Mouse (Mus musculus) gastrocnemius, adult 8-10 months (tissue): ENCODE measurements around the gene Scube3. TPM values are rescaled to one million over a fixed set of nuclear protein-coding genes. Genes with fewer than 3 reads are reported as not detected.

ENCODE experiments used
- DNase-seq, 2 experiments: peaks; one replicate each; pipeline ENCODE4 v3.0.0; 2022; ENCODE audit warnings: low spot score in 2 of 2
- total RNA-seq, 4 experiments: library from RNA; stranded (reverse); gene quantifications; 2 replicates each; pipeline ENCODE4 v1.2.4; 2022

The Scube3 gene
- total RNA-seq, 4 experiments from 2014 or later: 0.05 to 0.46 (median 0.30) TPM

DNA sequence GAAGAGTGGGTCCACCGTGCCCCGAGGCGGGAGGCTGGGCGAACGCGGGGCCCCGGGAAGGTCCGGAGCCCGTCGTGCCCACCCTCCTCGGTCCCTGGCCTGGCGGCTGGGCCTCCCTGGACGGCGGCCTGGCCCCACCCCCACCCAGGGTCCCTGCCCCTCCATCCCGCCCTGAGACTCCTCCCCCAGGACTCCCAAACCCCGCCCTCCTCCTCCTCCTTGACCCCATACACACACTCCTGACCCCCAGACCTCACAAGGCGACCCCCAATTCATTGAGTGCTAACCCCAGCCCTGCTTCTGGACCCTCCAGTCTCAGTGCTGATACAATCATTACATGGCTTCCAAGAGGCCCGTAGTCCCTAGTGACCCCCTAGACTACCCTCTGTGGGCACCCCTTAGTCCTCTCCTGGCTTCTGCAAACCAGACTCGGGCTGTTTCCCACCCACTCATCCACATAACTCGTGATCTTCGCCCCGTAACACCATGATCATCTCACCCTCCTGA is 35.7 kb downstream of the Scube3 start:
- no peak for DNase-seq

DNA sequence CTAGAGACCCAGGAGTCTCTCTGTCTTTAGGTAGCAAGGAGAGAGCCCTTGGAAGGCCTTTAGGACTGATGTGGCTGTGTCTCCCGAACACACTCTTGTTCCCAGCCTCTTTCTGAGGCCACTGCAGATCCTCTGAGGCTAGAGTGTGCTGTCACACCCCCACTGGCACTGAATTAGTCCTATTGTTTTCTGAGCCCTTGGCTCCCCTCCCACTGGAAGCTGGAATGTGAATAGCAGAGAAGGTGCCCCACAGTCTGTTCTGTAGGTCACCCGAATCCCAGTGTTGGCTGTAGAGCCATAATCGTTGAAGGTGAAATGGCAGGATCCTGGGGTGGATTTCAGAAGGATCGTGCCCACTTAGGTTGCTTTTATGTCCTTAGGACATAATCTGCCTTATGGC is 38.4 kb downstream of the Scube3 start:
- DNase-seq: no peak

- no peak for DNase-seq
Observed at GRCm38 (mm10) chr17:28180783-28181544, 39.0 kb downstream of the Scube3 start.

DNA sequence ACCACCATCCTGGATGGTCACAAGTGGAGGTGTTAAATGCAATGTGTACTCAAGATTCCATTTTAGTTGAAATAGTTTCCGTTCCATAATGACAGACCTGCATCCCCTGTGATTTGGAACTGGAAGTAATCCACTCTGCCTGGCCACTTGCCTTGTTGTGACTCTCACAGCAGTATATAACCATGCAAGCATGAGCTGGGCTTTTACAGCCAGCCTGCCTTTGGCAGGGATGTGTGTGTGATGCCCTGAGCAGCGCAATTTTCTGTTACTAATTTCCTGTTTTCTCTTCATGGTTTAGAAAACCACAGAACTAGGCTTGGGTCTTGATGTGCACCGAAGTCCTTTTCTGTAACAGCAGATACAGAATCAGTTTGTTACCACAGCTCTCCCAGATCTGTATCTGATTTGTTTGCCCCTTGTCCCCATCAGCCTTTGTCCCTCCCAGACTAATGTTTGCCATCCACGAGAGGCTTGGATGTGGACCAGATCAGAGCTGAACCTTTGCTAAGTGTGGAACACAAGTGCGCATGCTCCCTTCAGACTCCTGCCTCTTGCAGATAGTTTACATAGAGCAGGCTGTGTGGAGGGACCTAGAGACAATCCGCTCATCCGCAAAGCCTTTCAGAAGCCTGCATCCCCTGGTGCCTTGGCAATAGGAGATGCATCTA is 43.2 kb downstream of the Scube3 start:
- DNase-seq: no peak

GRCm38 (mm10) chr17:28188313-28188712 is 46.4 kb downstream of the Scube3 start:
- DNase-seq: no peak

GRCm38 (mm10) chr17:28192754-28193153 is 50.8 kb downstream of the Scube3 start:
- no peak for DNase-seq

DNA sequence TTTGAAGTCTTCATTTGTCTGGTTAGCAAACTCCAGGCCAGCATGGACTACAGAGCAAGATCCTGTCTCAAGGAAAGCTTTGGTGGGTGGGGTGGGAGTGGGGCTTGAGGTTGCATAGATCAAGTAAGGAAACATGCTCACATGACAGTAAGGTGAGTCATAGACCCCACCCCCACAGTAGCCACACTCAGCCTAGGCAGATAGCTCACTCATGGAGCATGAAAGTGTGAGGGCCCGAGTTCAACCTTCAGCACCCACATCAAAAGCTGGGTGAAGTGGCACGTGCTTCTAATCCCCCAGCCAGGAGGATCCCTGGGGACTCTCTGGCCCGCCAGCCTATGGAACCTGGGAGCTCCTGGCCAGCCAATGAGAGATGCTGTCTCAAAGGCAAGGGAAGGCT is 51.6 kb downstream of the Scube3 start:
- no peak for DNase-seq

DNA sequence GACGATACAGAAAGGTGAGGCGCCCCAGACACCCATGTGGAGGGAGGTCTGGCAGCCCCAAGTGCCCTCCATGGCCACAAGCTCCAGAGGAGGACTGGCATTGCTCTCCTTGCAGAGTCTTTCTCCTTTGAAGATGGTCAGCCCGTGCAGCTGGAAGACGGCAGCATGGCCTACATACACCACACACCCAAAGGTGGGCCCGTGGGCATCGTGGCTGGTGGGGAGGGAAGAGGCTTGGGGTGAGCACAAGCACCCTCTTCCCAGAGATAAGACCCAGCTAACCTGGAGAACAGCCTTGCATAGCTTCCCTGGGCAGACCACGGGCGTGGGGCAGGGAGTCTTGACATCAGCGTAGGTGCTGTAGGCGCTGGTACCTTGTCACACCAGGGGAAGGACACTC is 53.1 kb downstream of the Scube3 start:
- DNase-seq: no peak

DNA sequence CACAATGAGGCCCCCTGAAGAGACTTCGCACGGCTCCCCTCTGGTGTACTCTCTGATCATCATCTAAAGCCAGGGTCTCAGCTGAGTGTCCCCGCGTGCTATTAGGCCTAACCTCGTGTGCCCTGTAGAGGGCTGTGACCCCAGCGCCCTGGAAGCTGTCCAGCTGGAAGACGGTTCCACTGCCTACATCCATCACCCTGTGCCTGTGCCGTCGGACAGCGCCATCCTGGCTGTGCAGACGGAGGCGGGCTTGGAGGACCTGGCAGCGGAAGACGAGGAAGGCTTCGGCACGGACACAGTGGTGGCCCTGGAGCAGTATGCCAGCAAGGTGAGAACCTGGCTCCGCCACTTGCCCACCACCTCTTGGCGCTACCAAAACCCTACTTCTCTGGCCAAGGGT is 55.7 kb downstream of the Scube3 start:
- DNase-seq: no peak

- DNase-seq: no peak
Observed at GRCm38 (mm10) chr17:28201982-28202381, 60.0 kb downstream of the Scube3 start.

- no peak for DNase-seq
Observed at GRCm38 (mm10) chr17:28204052-28204720, 62.2 kb downstream of the Scube3 start.

GRCm38 (mm10) chr17:28205443-28205842 is 63.5 kb downstream of the Scube3 start:
- no peak for DNase-seq

DNA sequence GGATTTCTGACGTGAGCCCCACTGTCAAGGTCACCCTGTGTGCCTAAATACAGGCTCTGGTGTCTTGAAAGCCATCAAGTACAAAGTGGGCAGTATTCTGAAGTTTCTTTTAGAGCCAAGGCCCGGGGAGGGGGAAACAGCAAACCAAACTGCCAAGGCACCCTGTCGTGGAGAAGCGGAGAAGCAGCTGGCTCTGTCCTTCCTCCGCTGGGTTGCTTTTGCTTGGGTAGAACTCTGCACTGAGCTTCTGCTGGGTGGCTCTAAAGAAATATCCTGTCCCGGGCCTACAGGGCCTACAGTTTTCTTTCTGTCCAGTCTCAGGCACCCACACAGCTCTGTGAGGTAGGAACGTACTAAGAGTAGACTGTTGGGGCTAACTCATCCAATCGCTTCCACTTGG is 65.2 kb downstream of the Scube3 start:
- DNase-seq: no peak

DNA sequence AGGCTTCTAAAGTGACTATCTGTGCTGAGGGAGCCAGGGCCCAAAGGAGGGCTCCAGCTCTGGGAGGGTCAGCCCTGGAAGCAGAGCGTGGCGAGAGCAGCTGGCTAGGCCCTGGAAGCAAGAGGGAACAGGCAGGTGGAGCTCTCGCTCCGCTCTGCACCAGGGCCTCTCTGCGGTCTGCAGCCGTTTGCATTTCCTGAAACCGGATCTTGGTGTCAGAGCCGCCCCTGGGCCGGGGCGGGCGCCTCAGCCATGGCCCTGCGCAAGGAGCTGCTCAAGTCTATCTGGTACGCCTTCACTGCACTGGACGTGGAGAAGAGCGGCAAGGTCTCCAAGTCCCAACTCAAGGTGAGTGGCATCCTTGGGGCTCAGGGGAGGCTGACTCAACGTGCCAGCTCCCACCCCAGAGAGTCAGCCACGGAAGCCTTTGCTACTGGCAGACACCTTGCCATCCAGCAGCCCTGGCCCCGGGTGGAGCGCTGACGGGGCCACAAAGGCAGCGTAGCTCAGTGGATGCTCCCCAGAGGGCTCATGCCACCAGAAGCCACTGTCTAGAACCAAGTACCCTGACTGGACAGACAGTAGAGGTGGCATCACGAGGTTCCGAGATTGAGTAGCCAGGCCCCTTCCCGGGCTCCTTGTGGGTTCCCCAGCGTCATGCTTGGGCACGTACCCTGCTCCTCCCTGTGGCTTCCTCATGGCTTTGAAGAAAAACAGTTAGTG is 65.8 kb downstream of the Scube3 start, which contains the start of gene Def6:
Gene Def6 (plus strand): TSS at position 188 of the 723 bp plus-strand sequence.
- peak; percentile 70 to 71 for DNase-seq

- no peak for DNase-seq
Observed at GRCm38 (mm10) chr17:28208314-28208612, 66.3 kb downstream of the Scube3 start.

- no peak for DNase-seq
Observed at GRCm38 (mm10) chr17:28209457-28210110, 67.6 kb downstream of the Scube3 start.

- no peak for DNase-seq
Observed at GRCm38 (mm10) chr17:28211921-28212341, 70.0 kb downstream of the Scube3 start.

DNA sequence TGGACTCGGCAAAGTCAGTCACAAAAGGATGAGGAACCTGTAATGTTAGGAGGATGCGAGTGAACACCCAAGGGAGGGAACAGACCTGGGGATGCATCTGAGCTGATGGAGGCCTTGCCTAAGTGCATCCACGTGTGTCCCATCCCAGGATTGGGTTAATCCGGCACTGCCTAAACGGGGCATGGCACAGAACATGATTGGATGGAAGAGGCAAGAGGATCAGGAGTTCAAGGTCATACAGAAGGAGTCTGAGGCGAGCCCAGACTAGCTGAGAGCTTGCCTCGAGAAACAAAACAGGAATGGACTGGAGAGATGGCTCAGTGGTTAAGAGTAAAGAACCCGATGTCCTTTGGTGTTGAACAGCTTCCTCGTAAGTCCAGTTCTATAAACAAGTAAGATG is 70.5 kb downstream of the Scube3 start:
- DNase-seq: no peak

DNA sequence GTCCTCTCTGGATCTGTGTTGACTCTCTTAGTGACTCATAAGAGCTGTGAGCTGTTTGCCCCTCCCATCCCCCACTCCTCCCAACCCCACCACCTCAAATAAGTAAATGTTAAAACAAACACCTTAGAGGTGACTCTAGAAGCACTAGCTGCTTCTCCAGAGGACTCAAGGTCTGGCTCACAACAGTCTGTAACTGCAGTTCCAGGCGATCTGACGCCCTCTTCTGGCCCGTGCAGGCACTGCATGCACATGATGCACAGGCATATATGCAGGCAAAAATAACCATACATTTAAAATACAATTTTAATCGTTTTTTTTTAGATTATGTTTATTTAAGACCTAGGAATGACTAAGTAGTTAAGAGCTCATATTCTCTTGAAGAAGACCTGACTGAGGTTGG is 71.3 kb downstream of the Scube3 start:
- DNase-seq: no peak

- DNase-seq: no peak
Observed at GRCm38 (mm10) chr17:28216791-28217190, 74.8 kb downstream of the Scube3 start.
